Mouse (Mus musculus) hindbrain, embryonic 10.5 days (tissue): ENCODE measurements at regions not wholly inside any gene's neighbourhood (a gene's known extent, or its start where the extent isn't known, plus 50 kb on each side); places are given as distances from the start of the nearest gene placed in this dataset.

ENCODE experiments used
- DNase-seq: peaks from one replicate; pipeline ENCODE4 v3.0.0-alpha.2; 2017; ENCODE audit warnings: low spot score
- H3K27ac ChIP-seq: fragments of 300-500 bp; sonication (generic); 2 replicates; pipeline ENCODE4 v1.5.1; 2016; ENCODE audit warnings: mild to moderate bottlenecking, moderate library complexity
- H3K27me3 ChIP-seq: fragments of 300-500 bp; sonication (generic); 2 replicates; pipeline ENCODE4 v1.6.1; 2016; ENCODE audit warnings: mild to moderate bottlenecking; ENCODE audit not compliant: poor library complexity, insufficient read depth, severe bottlenecking
- H3K36me3 ChIP-seq: fragments of 300-500 bp; sonication (generic); 2 replicates; pipeline ENCODE4 v1.6.1; 2016; ENCODE audit warnings: mild to moderate bottlenecking, moderate library complexity
- H3K4me1 ChIP-seq: fragments of 300-500 bp; sonication (generic); replicated peaks from 2 replicates; pipeline ENCODE4 v1.6.1; 2016; ENCODE audit warnings: mild to moderate bottlenecking
- H3K4me3 ChIP-seq: fragments of 300-500 bp; sonication (generic); 2 replicates; pipeline ENCODE4 v1.5.1; 2016; ENCODE audit warnings: mild to moderate bottlenecking, moderate library complexity
- H3K9me3 ChIP-seq: fragments of 300-500 bp; sonication (generic); 2 replicates; pipeline ENCODE4 v1.6.1; 2016; ENCODE audit warnings: mild to moderate bottlenecking, moderate library complexity
- WGBS: fragments of 180-500 bp; shearing (Covaris S2); methylation state at CpG from one replicate; pipeline ENCODE4 v1.1.7; 2016; 5-methylcytosine and 5-hydroxymethylcytosine counted together

- no peak for DNase-seq
- no peaks in the 10 kb centered on the region for H3K36me3 ChIP-seq
- no peaks in the 10 kb centered on the region for H3K4me1 ChIP-seq
- 74% methylated on average over 1 of the region's 1 CpGs for WGBS
- no peaks in the 10 kb centered on the region for H3K27me3 ChIP-seq
- no peaks in the 10 kb centered on the region for H3K9me3 ChIP-seq
- H3K27ac ChIP-seq: no peak overlapping the region
- no peak overlapping the region for H3K4me3 ChIP-seq
Measured at GRCm38 (mm10) chr1:108797053-108797801, 1185.0 kb upstream of the Cdh7 start.

GRCm38 (mm10) chr1:108800101-108800500 is 1182.1 kb upstream of the Cdh7 start:
- WGBS: 85% methylated on average over 4 of the region's 4 CpGs
- DNase-seq: no peak
- no peak overlapping the region for H3K27ac ChIP-seq
- H3K9me3 ChIP-seq: no peaks in the 10 kb centered on the region
- H3K27me3 ChIP-seq: no peaks in the 10 kb centered on the region
- no peak overlapping the region for H3K4me3 ChIP-seq
- H3K36me3 ChIP-seq: no peaks in the 10 kb centered on the region
- no peaks in the 10 kb centered on the region for H3K4me1 ChIP-seq

GRCm38 (mm10) chr1:108827238-108827637 is 1155.0 kb upstream of the Cdh7 start:
- H3K9me3 ChIP-seq: no peaks in the 10 kb centered on the region
- H3K36me3 ChIP-seq: no peaks in the 10 kb centered on the region
- H3K27me3 ChIP-seq: no peaks in the 10 kb centered on the region
- 68% methylated on average over 2 of the region's 2 CpGs for WGBS
- H3K27ac ChIP-seq: no peak overlapping the region
- no peaks in the 10 kb centered on the region for H3K4me1 ChIP-seq
- peak; percentile 3 for DNase-seq
- H3K4me3 ChIP-seq: no peak overlapping the region
